Mouse (Mus musculus) left cerebral cortex, postnatal 10 days (tissue): Measurements from ENCODE around the gene Ccdc42. TPM values are rescaled to one million over a fixed set of nuclear protein-coding genes. Genes with fewer than 3 reads are reported as not detected.

Experiments used
- DNase-seq, 2 experiments: peaks; one replicate each; pipeline ENCODE4 v3.0.0; 2021 to 2022; ENCODE audit warnings: low spot score in 2 of 2, mixed read lengths in 1 of 2; ENCODE audit errors: extremely low spot score in 1 of 2
- intact Hi-C: fragments of 180-260 bp; cut with DNase I; formaldehyde crosslinking; loops from one replicate; pipeline ENCODE4 v1.15.1; 2025
- total RNA-seq, 2 experiments: library from RNA; stranded (reverse); gene quantifications; 2 replicates each; pipeline ENCODE4 v1.2.3; 2021

The Ccdc42 gene
- under 1 TPM; 0.51 to 0.65 TPM for total RNA-seq

DNA sequence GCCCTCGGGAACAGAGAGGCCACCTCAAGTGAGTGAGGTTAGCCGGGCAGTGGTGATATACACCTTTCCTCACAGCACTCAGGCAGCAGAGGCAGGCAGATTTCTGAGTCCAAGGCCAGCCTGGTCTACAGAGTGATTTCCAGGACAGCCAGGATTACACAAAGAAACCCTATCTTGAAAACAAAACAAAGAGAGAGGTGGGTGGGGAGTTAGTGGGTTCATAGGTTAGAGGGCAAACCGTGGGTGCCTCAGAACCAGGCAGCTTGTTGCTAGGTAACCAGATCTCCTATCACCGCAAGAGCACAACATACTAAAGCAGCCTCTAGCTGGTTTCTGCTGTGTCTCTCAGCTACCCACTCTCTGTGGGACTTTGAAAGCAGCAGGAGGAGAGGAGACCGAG is at the start of gene Ccdc42:
Gene Ccdc42, plus strand, starts transcription at position 301 of the 400 bp plus-strand sequence.
- no peak for DNase-seq
- intact Hi-C loops, result loop anchor here (5.0 kb wide), 1 partner anchor 106 kb away; the partner anchor contains the start of gene Myh10

DNA sequence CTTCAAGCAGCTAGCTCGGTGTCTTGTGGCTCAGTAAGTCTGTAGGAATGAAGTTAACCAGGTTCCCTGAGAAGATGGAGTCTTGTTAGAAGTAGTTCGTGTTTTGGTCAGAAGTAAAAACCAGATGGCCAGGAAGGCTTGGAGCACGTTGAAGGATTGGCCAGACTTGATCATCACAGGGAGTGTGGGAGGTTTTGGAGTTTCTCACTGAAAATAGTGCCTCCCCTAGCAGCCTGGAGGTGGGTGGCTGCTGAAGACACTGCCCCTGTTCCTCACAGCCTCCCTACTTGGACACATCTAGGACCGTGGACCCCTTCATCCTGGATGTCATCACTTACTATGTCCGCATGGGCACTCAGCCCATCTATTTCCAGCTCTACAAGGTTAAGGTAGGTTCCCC is 47.2 kb upstream of the Ccdc42 start:
- DNase-seq, result no peak
- intact Hi-C loops, result no loop called here

DNA sequence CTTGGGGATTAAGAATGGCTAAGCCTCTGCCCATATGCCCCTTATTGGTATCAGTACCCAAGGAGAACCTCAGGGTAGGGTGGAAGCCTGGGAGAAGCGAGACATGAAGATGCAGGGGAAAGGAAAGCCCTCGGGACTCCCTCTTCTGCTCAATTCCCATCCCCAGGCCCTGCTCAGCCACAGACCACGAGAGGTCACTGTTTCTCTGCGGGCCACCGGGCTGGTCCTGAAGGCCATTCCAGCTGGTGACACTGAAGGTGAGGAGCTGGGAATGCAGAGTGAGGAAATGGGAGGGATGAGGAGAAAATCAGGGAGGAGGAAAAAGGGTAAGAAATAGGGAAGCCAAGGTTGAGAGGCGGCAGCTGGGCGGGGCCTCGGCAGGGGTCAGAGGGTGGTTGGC is 42.3 kb upstream of the Ccdc42 start:
- intact Hi-C loops, result no loop called here

DNA sequence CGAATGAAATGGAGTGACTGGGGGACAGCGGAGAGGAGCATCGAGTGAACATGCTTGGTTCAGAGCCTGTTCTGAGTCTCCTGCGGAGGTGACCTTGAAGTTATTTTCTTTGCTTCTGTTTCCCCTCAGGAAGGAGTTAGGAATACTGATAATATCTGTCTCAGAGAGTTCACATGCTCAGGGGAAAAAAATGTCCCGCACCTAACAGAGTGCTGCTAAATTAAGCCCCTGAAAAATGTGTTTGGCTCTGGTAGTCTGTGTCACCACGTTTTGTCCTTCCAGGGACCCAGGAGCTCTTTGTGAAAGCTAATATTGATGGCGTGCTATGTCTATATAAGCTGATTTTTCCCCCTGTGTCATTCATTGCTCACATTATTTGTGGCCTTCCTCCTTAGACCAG is 41.6 kb upstream of the Ccdc42 start:
- DNase-seq, result no peak
- intact Hi-C loops, result no loop called here

More for the DNA sequence above, 42.3 kb upstream of the Ccdc42 start:
- no peak for DNase-seq

DNA sequence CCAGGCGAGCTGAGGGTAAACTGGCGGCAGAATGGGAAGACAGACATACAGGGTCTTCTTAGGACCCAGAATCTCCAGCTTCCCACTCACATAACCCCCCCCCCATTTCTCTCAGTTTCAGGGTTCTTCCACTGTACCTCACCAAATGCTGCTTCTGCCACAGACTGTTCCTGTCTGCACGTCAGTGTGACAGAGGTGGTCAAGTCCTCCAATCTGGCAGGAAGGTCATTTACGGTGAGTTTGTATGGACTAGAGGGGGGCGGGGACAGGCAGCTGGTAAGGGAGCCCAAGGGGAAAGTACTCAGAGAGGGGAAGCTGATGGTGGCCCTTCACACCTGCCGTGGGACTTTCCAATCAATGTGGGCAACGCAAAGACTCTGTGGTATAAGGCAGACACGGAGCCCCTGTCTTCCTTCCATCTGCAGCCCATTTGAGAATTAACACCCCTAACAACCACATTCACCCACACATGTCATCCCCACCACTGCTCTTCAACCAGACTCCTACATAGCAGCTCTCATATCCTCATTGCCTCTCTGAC is 41.1 kb upstream of the Ccdc42 start:
- intact Hi-C loops, result no loop called here

DNA sequence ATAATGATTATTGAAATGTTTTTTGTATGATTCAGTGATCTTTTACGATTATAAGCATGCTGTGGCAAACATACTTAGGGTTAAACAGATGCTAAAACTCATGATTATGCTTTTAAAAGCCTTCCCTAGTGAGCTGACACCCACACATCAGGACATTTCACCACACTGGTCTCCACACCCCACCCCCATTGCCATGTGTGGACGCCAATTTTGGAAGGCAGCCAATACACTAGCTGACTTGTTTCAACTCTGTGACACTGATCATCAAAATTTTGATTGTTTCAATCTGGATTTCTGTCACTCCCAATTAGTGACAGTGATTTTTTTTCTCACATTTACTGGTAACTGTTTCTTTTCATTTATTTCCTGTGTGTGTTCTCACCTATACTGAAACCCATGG is 39.3 kb upstream of the Ccdc42 start:
- intact Hi-C loops, result no loop called here
- no peak for DNase-seq

More for the DNA sequence above, 41.1 kb upstream of the Ccdc42 start:
- no peak for DNase-seq

DNA sequence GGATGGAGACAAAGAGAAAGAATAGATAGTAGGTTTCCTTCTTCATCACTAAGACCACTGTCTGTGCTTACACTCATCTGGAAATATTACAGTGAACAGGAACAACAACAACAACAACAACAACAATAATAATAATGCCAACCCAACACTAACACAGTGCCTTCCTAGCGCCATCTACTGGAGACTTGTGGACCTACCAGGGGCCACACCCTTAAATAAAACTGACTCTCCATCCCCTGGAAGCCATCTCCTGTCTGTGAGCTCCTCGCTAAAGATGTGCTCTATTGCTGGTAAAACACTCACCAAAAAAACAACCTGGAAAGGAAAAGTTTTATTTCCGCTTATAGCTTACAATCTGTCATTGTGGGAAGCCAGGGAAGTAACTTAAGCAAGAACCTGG is 37.2 kb upstream of the Ccdc42 start:
- intact Hi-C loops, result no loop called here
- DNase-seq, result no peak

DNA sequence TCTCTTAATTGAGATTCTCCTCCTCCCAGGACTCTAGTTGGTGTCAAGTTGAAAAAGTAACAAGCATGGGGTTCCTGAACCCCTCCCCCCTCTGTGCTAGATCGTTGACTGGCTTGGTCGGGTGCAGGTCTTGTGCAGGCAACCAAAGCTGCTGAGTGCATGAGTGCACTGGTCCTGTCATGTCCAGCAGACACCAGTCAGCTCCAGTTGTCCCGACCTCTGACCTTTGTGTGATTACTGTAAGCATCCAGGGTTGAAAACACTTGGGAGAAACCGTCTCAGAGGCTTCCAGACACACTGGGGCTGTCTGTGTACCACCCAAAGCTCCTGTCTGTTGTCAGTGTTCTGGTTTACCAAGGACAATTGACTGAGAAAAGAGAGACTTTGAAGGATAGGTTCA is 36.5 kb upstream of the Ccdc42 start:
- intact Hi-C loops, result loop anchor here (10.0 kb wide), 1 partner anchor 66 kb away; no protein-coding TSS in a partner anchor
- DNase-seq, result no peak

DNA sequence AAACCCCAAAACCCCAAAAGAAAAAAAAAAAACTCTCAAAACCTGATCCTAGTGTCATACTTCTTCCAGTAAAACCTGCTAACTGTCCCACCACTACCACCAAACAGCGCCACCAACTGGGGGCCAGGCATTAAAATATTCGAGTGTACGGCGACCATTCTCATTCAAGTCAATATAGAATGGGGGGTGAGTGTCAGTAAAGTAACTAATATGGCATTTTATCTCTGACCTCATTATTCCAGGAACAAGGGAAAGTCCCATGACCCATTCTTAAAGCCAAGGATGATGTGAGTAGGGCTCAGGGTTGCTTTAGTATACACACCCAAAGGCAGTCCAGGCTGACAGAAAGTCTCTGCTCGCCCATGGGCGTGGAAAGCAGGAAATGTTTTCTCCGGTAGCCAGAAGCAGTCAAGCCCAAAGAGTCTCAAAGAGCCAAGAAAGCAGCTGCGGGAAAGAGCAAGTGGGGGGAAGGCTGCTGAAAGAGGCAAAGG is 32.8 kb upstream of the Ccdc42 start:
- intact Hi-C loops, result loop anchor here (10.0 kb wide), 1 partner anchor 69 kb away; no protein-coding TSS in a partner anchor

DNA sequence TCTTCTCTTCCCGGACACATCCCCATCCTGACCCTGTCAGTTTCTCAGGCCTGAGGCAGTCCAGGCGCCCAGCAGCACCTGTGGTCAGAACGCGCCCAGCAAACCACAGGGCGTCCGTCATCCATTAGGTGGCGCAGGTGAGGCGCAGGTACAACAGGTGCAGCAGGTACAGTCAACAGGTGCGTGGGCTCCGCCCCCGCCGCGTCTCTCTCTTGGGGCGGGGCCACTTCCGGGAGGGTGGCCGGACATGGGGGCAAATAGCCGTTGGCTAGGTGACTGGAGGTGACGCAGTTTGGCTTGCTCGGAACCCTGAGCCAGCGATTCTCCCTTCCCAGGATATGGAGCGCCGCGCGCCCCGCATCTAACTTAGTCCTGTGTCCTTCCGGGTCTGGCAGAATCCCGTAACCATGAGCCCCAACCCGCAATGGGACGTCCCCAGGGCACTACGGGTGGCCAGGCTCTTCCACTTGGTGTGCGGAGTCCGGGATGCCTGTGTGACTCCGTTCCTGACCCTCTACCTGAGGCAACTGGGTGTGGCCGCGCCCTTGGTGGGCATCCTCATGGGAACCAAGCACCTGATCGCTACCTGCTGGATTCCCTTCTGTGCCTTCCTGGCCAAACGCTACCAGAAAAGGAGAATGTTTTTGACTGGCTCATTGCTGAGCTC is 30.8 kb upstream of the Ccdc42 start, which contains the start of gene Mfsd6l:
Gene Mfsd6l, plus strand, starts transcription at position 269 of the 667 bp plus-strand sequence.
- intact Hi-C loops, result loop anchor here (10.0 kb wide), 1 partner anchor 71 kb away; no protein-coding TSS in a partner anchor
- DNase-seq, result peak in 1 of 2 experiments; percentile 39

More for the DNA sequence above, 32.8 kb upstream of the Ccdc42 start:
- DNase-seq, result no peak

DNA sequence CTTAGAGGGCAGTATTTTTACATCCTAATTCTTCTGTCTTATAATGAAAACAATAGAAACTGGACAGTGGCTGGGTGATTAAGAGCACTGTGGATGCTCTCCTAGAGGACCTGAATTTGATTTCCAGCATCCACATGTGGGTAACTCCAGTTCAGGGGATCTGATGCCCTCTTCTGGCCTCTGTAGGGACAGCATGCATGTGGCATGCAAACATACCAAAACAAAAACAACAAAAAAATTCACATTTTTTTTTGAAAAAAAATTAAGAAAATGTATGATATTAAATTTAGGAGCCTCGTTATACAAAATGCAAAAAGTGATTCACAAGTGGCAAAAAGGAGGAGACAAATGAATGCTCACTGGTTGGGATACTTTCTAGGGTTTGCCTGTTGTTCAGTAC is 27.3 kb upstream of the Ccdc42 start:
- intact Hi-C loops, result loop anchor here (10.0 kb wide), 1 partner anchor 75 kb away; no protein-coding TSS in a partner anchor
- no peak for DNase-seq

DNA sequence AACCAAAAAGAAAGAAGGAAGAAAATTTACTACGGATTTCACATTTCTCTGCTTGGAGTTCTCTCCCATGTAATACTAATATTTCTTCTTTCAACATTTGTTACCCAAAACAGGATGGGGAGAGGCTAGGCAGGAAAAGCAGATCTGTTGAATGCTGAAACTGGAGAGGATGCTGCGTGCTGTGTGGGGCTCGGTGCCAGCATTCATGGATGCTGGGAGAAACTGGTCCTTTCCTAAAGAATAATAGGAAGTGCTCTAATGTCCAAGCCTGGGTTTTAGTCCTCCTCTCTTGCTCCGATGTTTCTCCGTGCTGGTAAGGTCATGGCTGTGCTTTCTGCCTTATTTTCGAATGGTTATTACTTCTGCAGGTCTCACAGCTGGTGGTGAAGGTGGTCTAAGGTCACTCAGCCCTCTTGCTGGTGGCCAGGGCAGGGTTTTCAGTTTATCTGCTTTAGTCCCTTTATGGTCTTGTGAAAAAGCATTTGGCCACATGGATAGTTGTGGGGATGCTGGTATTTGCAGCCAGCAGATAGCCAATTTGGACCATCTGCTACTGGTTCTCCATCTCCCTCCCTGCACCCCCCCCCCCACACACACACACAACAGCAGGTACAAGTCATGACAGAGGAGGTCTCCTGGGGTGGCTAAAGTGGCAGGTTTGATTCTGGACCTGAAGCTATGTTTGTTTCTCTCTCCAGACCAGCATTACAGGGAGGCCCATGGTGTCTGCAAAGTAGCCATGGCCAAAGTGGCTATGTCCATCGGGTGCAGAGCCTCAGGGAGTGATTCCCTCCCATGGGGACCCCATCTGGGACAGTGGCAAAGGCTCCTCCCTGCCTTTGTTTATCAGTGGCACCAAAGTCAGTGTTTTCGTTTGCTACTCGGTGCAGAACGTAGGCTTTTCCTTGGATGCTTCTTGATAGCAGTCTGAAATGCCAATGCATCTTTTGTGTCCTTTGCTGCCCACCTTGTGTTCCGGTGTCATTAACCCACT is 24.6 kb upstream of the Ccdc42 start:
- DNase-seq, result peak in 1 of 2 experiments; percentile 84
- intact Hi-C loops, result loop anchor here (10.0 kb wide), 1 partner anchor 243 kb away; no protein-coding TSS in a partner anchor

DNA sequence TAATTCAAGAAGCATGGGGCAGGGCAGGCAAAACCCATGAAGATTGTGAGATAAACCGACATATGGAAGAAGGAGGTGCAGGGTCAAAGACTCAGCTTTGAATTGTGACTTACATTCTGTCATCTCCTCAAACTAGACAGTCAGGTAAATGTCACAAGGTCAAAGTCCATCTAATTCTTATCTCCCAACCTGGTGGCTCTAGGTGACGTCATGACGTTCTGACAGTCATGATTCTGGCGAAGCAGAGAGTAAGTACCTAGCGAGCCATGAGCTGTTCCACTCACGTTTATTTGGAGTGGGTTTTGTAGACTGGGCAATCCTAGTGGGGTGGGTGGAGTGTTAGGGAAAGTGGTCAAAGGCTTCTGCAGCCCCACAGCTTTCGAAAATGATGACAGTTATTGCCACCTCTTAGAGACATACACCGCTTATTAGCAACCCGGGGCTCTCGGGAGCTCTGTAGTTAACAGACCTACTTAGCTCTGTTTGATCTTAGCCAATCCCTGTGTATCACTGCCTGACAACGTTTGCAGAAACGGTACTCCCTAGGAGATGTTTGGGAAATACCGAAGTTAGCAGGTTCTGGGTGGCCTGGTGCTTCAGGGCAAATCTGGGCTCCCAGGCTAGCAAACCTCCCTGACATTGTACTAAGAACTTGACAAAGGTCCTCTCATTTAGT is 22.3 kb upstream of the Ccdc42 start:
- no peak for DNase-seq
- intact Hi-C loops, result loop anchor here (10.0 kb wide), 1 partner anchor 240 kb away; no protein-coding TSS in a partner anchor

DNA sequence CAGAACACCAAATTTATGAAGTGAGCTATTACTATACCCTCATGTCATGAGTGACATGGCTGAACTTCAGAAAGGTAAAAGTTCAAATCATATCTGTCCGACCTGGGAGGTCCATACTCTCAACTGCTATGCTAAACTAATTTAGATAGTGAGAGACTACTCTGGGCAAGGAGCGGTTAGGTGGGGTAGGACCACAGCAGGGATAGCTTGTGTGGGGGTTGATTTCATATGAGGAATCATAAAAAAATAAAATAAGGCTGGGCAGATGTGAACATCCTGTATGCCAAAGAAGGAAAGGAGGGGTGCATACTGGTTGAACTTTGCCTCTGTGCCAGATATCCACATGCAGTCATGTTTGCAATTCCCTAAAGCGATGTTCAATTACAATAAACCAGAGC is 21.8 kb upstream of the Ccdc42 start:
- intact Hi-C loops, result loop anchor here (10.0 kb wide), 1 partner anchor 240 kb away; no protein-coding TSS in a partner anchor
- DNase-seq, result no peak

DNA sequence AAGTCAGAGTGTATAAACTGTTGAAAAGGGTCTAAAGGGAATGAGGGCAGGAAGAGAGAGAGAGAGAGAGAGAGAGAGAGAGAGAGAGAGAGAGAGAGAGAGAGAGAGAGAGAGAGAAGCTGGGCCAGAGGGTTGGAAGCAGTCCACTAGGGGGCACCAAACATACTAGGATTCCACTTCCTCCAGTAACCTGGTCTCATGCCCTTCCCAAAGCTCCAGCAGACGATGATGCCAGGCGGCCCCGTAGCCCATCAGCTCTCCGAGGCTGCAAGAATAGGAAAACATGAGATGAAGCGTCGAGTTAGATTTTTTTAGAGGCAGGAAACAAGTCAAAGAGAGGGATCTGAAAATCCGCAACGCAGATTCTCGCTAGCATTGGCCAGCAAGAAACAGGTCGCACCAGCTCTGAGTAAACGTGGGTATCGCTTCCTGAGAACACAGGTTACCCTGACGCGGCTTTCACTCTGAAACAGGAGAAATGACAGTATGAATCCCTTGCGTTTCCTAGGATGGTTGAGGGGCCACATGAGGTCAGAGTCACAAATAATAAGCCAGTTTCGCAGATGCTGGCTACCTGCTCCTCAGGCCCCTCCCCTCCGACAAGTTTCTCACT is 20.3 kb upstream of the Ccdc42 start:
- intact Hi-C loops, result loop anchor here (10.0 kb wide), 1 partner anchor 238 kb away; no protein-coding TSS in a partner anchor
- peak; percentile 85 to 88 for DNase-seq

DNA sequence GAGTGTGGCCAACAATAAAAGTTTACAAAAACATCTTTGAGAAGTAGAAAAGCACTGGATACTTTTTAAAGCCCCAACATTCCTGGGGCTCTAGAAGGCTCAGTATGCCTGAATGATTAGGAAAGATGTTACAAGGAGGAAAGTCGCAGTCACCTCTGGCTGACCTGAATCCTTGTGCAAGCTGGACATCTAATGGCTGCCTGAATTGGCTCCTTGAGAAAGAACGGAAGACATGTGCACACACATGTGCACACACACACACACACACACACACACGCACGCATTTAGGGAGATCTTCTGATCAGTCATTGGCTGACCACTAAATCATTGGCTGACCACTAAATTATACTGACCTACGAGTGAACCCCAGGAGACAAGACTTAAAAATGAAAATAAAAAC is 16.0 kb upstream of the Ccdc42 start:
- no peak for DNase-seq
- intact Hi-C loops, result no loop called here

DNA sequence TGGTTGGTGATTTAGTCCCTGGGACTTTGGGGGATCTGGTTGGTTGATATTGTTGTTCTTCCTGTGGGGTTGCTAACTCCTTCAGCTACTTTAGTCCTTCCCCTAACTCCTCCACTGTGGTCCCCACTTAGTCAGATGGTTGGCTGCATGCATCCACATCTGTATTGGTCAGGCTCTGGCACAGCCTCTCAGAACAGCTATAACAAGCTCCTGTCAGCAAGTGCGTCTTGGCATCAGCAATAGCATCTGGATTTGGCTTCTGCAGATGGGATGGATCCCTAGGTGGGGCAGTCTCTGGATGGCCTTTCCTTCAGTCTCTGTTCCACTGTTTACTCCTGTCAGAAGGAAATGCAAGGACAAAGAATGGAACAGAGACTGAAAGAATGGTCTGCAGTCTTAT is 9.7 kb upstream of the Ccdc42 start:
- DNase-seq, result no peak

DNA sequence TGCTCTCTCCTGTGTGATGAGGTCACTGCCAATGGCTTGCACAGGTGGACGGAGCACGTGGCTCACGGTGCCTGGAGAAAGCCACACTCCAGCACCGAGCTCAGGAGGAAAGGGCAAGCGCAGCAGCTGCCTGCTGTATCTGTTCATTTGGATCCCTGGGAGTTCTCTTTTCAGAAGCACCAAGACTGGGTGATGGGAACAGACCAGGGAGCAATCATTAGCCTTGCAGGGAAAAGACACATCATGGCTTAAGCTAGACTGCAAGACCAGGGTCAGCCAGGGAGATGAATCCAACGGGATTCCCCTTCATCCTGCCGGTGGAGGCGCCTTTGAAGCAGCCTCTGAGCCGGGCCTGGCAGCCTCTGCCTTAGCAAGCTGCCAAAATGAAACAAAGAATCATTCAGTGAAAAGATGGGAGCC is 7.3 kb upstream of the Ccdc42 start:
- DNase-seq, result peak; percentile 73 to 76
- intact Hi-C loops, result no loop called here

More for the DNA sequence above, 9.7 kb upstream of the Ccdc42 start:
- intact Hi-C loops, result no loop called here
